Mouse (Mus musculus): ENCODE results near the gene Tmem247.

- TF ChIP-seq CTCF (IDR thresholded peaks at IDR 0.05; ENCODE audit: low read depth) (no peak), EP300 (IDR thresholded peaks at IDR 0.05; ENCODE audit: low read depth) (no peak)
Observed at GRCm38 (mm10) chr17:86957968-86958367, 40.8 kb downstream of the Tmem247 start.
